Mouse (Mus musculus) liver, embryonic 15.5 days (tissue): Measurements from ENCODE around the gene Hoxc11. TPM values are rescaled to one million over a fixed set of nuclear protein-coding genes. Genes with fewer than 3 reads are reported as not detected.

Source experiments
- ATAC-seq: fragments of 200-750 bp; cut with Nextera tagmentation; 2 replicates; pipeline ENCODE4 v1.8.0; 2017; ENCODE audit warnings: moderate number of reproducible peaks, mild to moderate bottlenecking, moderate library complexity; ENCODE audit not compliant: insufficient read depth
- H3K27ac ChIP-seq: fragments of 300-500 bp; sonication (generic); replicated peaks from 2 replicates; pipeline ENCODE4 v1.5.1; 2015; ENCODE audit warnings: mild to moderate bottlenecking, inconsistent platforms
- H3K27me3 ChIP-seq: fragments of 300-500 bp; sonication (generic); 2 replicates; pipeline ENCODE4 v1.6.1; 2015; ENCODE audit warnings: mild to moderate bottlenecking, inconsistent platforms
- H3K36me3 ChIP-seq: fragments of 300-500 bp; sonication (generic); replicated peaks from 2 replicates; pipeline ENCODE4 v1.6.1; 2015; ENCODE audit warnings: moderate library complexity, mild to moderate bottlenecking, inconsistent platforms
- H3K4me1 ChIP-seq: fragments of 300-500 bp; sonication (generic); replicated peaks from 2 replicates; pipeline ENCODE4 v1.6.1; 2015; ENCODE audit warnings: inconsistent platforms
- H3K4me2 ChIP-seq: fragments of 300-500 bp; sonication (generic); 2 replicates; pipeline ENCODE4 v1.6.1; 2015; ENCODE audit warnings: moderate library complexity, mild to moderate bottlenecking, inconsistent platforms
- H3K4me3 ChIP-seq: fragments of 300-500 bp; sonication (generic); replicated peaks from 2 replicates; pipeline ENCODE4 v1.5.1; 2015; ENCODE audit warnings: mild to moderate bottlenecking, inconsistent platforms
- H3K9ac ChIP-seq: fragments of 300-500 bp; sonication (generic); 2 replicates; pipeline ENCODE4 v1.6.1; 2015; ENCODE audit warnings: moderate library complexity, mild to moderate bottlenecking, inconsistent platforms
- H3K9me3 ChIP-seq: fragments of 300-500 bp; sonication (generic); replicated peaks from 2 replicates; pipeline ENCODE4 v1.6.1; 2016; ENCODE audit warnings: inconsistent platforms
- WGBS: fragments of 180-500 bp; shearing (Covaris S2); methylation state at CpG from one replicate; pipeline ENCODE4 v1.1.7; 2015; ENCODE audit warnings: mixed read lengths; ENCODE audit not compliant: insufficient replicate concordance; 5-methylcytosine and 5-hydroxymethylcytosine counted together
- microRNA-seq: library from miRNA; unstranded; fragments of <30 nt; microRNA quantifications from one replicate; pipeline ENCODE4, GENCODE M21; 2016
- polyA plus RNA-seq: library from polyadenylated mRNA; unstranded; fragments of >200 nt; fragmentation: Nextera tagmentation; extraction: Ambion mirVana; gene quantifications from 2 replicates; pipeline ENCODE4 v1.2.1, GENCODE M21; 2015

Gene Hoxc11
- polyA plus RNA-seq, 1 experiment from 2014 or later: not detected

- Histone ChIP-seq H3K9ac (no peak overlapping the region), H3K4me2 (peak overlapping the region; percentile 10; the same call in 1 of the 2 replicates), H3K27ac (no peak overlapping the region), H3K27me3 (peaks cover 100% of the 10 kb centered on the region), H3K4me3 (no peak overlapping the region), H3K9me3 (no peaks in the 10 kb centered on the region), H3K36me3 (no peaks in the 10 kb centered on the region), H3K4me1 (peaks cover 5% of the 10 kb centered on the region)
- ATAC-seq: no peak
- 8% methylated on average over 24 of the region's 24 CpGs for WGBS
These were observed 46.3 kb downstream of the Hoxc11 start for GRCm38 (mm10) chr15:103000501-103000901.

- no peaks in the 10 kb centered on the region for H3K36me3 ChIP-seq
- no peak overlapping the region for H3K4me3 ChIP-seq
- H3K9me3 ChIP-seq: no peaks in the 10 kb centered on the region
- H3K4me1 ChIP-seq: peaks cover 5% of the 10 kb centered on the region
- H3K9ac ChIP-seq: no peak overlapping the region
- H3K27ac ChIP-seq: no peak overlapping the region
- 31% methylated on average over 2 of the region's 2 CpGs for WGBS
- no peak overlapping the region for H3K4me2 ChIP-seq
- peaks cover 100% of the 10 kb centered on the region for H3K27me3 ChIP-seq
- no peak for ATAC-seq
These were observed 47.1 kb downstream of the Hoxc11 start for GRCm38 (mm10) chr15:103001370-103001769.

- no peak overlapping the region for H3K9ac ChIP-seq
- H3K9me3 ChIP-seq: no peaks in the 10 kb centered on the region
- ATAC-seq: no peak
- H3K4me2 ChIP-seq: no peak overlapping the region
- peaks cover 5% of the 10 kb centered on the region for H3K4me1 ChIP-seq
- no peak overlapping the region for H3K27ac ChIP-seq
- no peak overlapping the region for H3K4me3 ChIP-seq
- H3K36me3 ChIP-seq: no peaks in the 10 kb centered on the region
- 30% methylated on average over 4 of the region's 4 CpGs for WGBS
- peaks cover 100% of the 10 kb centered on the region for H3K27me3 ChIP-seq
These were observed 47.9 kb downstream of the Hoxc11 start for GRCm38 (mm10) chr15:103002156-103002555.

- H3K9me3 ChIP-seq: no peaks in the 10 kb centered on the region
- H3K36me3 ChIP-seq: no peaks in the 10 kb centered on the region
- H3K27me3 ChIP-seq: peaks cover 100% of the 10 kb centered on the region
- no peak overlapping the region for H3K4me2 ChIP-seq
- H3K9ac ChIP-seq: no peak overlapping the region
- no peak overlapping the region for H3K4me3 ChIP-seq
- ATAC-seq: no peak
- WGBS: 5% methylated on average over 13 of the region's 13 CpGs
- H3K4me1 ChIP-seq: peaks cover 5% of the 10 kb centered on the region
- no peak overlapping the region for H3K27ac ChIP-seq
These were observed 48.7 kb downstream of the Hoxc11 start for GRCm38 (mm10) chr15:103002821-103003448.

GRCm38 (mm10) chr15:103005308-103005707 is 51.1 kb downstream of the Hoxc11 start:
- Histone ChIP-seq H3K9ac (no peak overlapping the region), H3K27ac (no peak overlapping the region), H3K4me1 (no peaks in the 10 kb centered on the region), H3K36me3 (no peaks in the 10 kb centered on the region), H3K4me2 (no peak overlapping the region), H3K4me3 (no peak overlapping the region), H3K27me3 (peaks cover 100% of the 10 kb centered on the region), H3K9me3 (no peaks in the 10 kb centered on the region)
- WGBS: 5% methylated on average over 17 of the region's 17 CpGs
- ATAC-seq: no peak

GRCm38 (mm10) chr15:103005797-103006196 is 51.6 kb downstream of the Hoxc11 start:
- ATAC-seq: no peak
- no peak overlapping the region for H3K9ac ChIP-seq
- no peak overlapping the region for H3K27ac ChIP-seq
- no peak overlapping the region for H3K4me3 ChIP-seq
- no peaks in the 10 kb centered on the region for H3K9me3 ChIP-seq
- no peaks in the 10 kb centered on the region for H3K4me1 ChIP-seq
- H3K36me3 ChIP-seq: no peaks in the 10 kb centered on the region
- 14% methylated on average over 5 of the region's 5 CpGs for WGBS
- H3K27me3 ChIP-seq: peaks cover 100% of the 10 kb centered on the region
- H3K4me2 ChIP-seq: no peak overlapping the region

- WGBS: 11% methylated on average over 1 of the region's 1 CpGs
- no peak overlapping the region for H3K4me2 ChIP-seq
- H3K27ac ChIP-seq: no peak overlapping the region
- no peaks in the 10 kb centered on the region for H3K9me3 ChIP-seq
- no peak overlapping the region for H3K4me3 ChIP-seq
- peaks cover 100% of the 10 kb centered on the region for H3K27me3 ChIP-seq
- ATAC-seq: no peak
- H3K36me3 ChIP-seq: no peaks in the 10 kb centered on the region
- H3K4me1 ChIP-seq: no peaks in the 10 kb centered on the region
- no peak overlapping the region for H3K9ac ChIP-seq
These were observed 52.1 kb downstream of the Hoxc11 start for GRCm38 (mm10) chr15:103006326-103006725.

Small RNA genes lying within 50 kb of the gene (microRNA-seq; reads per million reads assigned to microRNA genes)
- 13.4 reads per million, percentile 31 among the genes with 10 or more reads in this experiment for gene Mir196a-2

Other genes with a start within 250 kb of the Hoxc11 start
- 12.8 and 14.5 TPM in 2 replicates for gene Calcoco1, start 232.2 kb upstream of the Hoxc11 start, polyA plus RNA-seq
- gene Hoxc13, start 33.3 kb upstream of the Hoxc11 start, polyA plus RNA-seq: not detected in 2 replicates
- gene Hoxc12, start 17.7 kb upstream of the Hoxc11 start, polyA plus RNA-seq: not detected in 2 replicates
- not detected in 2 replicates for gene Hoxc10, start 12.4 kb downstream of the Hoxc11 start, polyA plus RNA-seq
- 0.10 and 0.22 TPM in 2 replicates for gene Hoxc5, start 13.0 kb downstream of the Hoxc11 start, polyA plus RNA-seq
- gene Hoxc9, start 22.0 kb downstream of the Hoxc11 start, polyA plus RNA-seq: not detected in 2 replicates
- 0.03 TPM in 1 of 2 replicates, not detected in the other for gene Hoxc8, start 36.2 kb downstream of the Hoxc11 start, polyA plus RNA-seq
- gene Hoxc6, start 43.8 kb downstream of the Hoxc11 start, polyA plus RNA-seq: 0.09 TPM in 1 of 2 replicates, not detected in the other
- gene Hoxc4, start 64.5 kb downstream of the Hoxc11 start, polyA plus RNA-seq: 0.15 and 0.26 TPM in 2 replicates
- 4.6 and 5.4 TPM in 2 replicates for gene Smug1, start 212.7 kb downstream of the Hoxc11 start, polyA plus RNA-seq